In genomic region chr2:167588774-167589577, GRCm38 (mm10) we compare ENCODE assay signal across 8 mouse cellular contexts. TPM values are rescaled to one million over a fixed set of nuclear protein-coding genes. Genes with fewer than 3 reads are reported as not detected.
DNase-seq lines count a peak whose midpoint lies in the region; ATAC-seq and TF ChIP-seq lines count a peak whose summit lies in the region.

No protein-coding gene starts in this region.

- no peaks in the 10 kb centered on the region for H3K9me3 ChIP-seq in liver, embryonic 15.5 days (replicated peaks)

- H3K4me1 ChIP-seq in liver, embryonic 15.5 days (replicated peaks) = peaks cover 38% of the 10 kb centered on the region
- peaks cover 20% of the 10 kb centered on the region for H3K4me1 ChIP-seq in olfactory bulb, adult 2 months (ENCODE audit: control insufficient read depth, insufficient read depth, low read length)

- H3K36me3 ChIP-seq in liver, embryonic 15.5 days (replicated peaks) = no peaks in the 10 kb centered on the region

- H3K27me3 ChIP-seq in liver, embryonic 15.5 days = no peaks in the 10 kb centered on the region

- peak overlapping the region; percentile 76 for H3K4me2 ChIP-seq in liver, embryonic 15.5 days

- peak overlapping the region; percentile 82 for H3K27ac ChIP-seq in liver, embryonic 15.5 days (replicated peaks)
- H3K27ac ChIP-seq in olfactory bulb, adult 2 months (ENCODE audit: insufficient read depth, low read depth, low read length) = peak overlapping the region; percentile 22; the same call in 1 of the 2 replicates

- no peak for TF ChIP-seq POLR2A in olfactory bulb, adult 2 months (IDR thresholded peaks at IDR 0.05; ENCODE audit: insufficient read depth, low read depth, low read length)

- TF ChIP-seq CTCF in olfactory bulb, adult 2 months (IDR thresholded peaks at IDR 0.05; ENCODE audit: insufficient read depth, low read depth, low read length) = no peak

- H3K4me3 ChIP-seq in liver, embryonic 15.5 days (replicated peaks) = peak overlapping the region; percentile 58
- peak overlapping the region; percentile 17 for H3K4me3 ChIP-seq in olfactory bulb, adult 2 months (ENCODE audit: insufficient read depth, low read depth, low read length)

- WGBS in liver, embryonic 15.5 days (ENCODE audit: insufficient replicate concordance) = 5% methylated on average over 21 of the region's 21 CpGs
- 44% methylated on average over 21 of the region's 21 CpGs for WGBS in olfactory bulb, adult 2 months

- peak; percentile 87 for DNase-seq in 3134 (ENCODE audit: extremely low read depth, insufficient read length, low spot score)
- peak; percentile 47 for DNase-seq in R1 (ENCODE audit: low read depth, low spot score)
- peak; percentile 62 for DNase-seq in gastrocnemius, postnatal 25 days
- no peak for DNase-seq in ovary, postnatal 10 days (ENCODE audit: low spot score)
- DNase-seq in urinary bladder, postnatal 10 days (ENCODE audit: low spot score) = no peak

- peak overlapping the region; percentile 57 for H3K9ac ChIP-seq in liver, embryonic 15.5 days

- ATAC-seq in inflammation-experienced regulatory T-cells, adult 6 months = peak; percentile 86
- peak; percentile 68 for ATAC-seq in liver, embryonic 15.5 days (ENCODE audit: insufficient read depth)

RNA-seq across cellular contexts. Expression of gene Ube2v1, which starts 42.9 kb away (rescaled TPM):
- 100 to 1,000 TPM; 157 to 160 TPM for total RNA-seq in gastrocnemius, postnatal 25 days (2021)
- polyA plus RNA-seq in inflammation-experienced regulatory T-cells, adult 6 months (2017; shearing (Covaris generic)) = 100 to 1,000 TPM; 370 to 426 (median 380) TPM
- polyA plus RNA-seq in liver, embryonic 15.5 days (2015; fragmentation: Nextera tagmentation; extraction: Ambion mirVana) = 187 and 195 TPM in 2 replicates
- not detected in 2 replicates for polyA plus RNA-seq in olfactory bulb, adult 2 months (2012; ENCODE audit: insufficient read depth, insufficient read length, low replicate concordance, missing spikeins)

RNA-seq across cellular contexts. Expression of gene Snai1, which starts 51.0 kb away (rescaled TPM):
- total RNA-seq in gastrocnemius, postnatal 25 days (2021) = 1 to 10 TPM; 1.3 TPM
- polyA plus RNA-seq in inflammation-experienced regulatory T-cells, adult 6 months (2017; shearing (Covaris generic)) = not detected
- polyA plus RNA-seq in liver, embryonic 15.5 days (2015; fragmentation: Nextera tagmentation; extraction: Ambion mirVana) = 1.6 and 1.9 TPM in 2 replicates
- not detected in 2 replicates for polyA plus RNA-seq in olfactory bulb, adult 2 months (2012; ENCODE audit: insufficient read depth, insufficient read length, low replicate concordance, missing spikeins)

Comparison
In these comparisons a context has a peak if more than half of its experiments do, and no peak if none do; other contexts are left out.
1. DNase-seq: peak in 3134 (single experiment), R1 (single experiment) and gastrocnemius, postnatal 25 days (single experiment); none in ovary, postnatal 10 days (single experiment) and urinary bladder, postnatal 10 days (single experiment).